Mouse (Mus musculus) adrenal gland, postnatal 4 days (tissue): Measurements from ENCODE around the gene Zfp637. TPM values are rescaled to one million over a fixed set of nuclear protein-coding genes. Genes with fewer than 3 reads are reported as not detected.
"Not testable (repeated sequence)": the region's sequence is repeated elsewhere in the genome, so short reads cannot be mapped to it uniquely, and the experiment has no call there.

Experiments
- DNase-seq, 2 experiments: peaks; one replicate each; pipeline ENCODE4 v3.0.0; 2021 to 2022; ENCODE audit warnings: low spot score in 2 of 2, mixed read lengths in 2 of 2
- total RNA-seq, 2 experiments: library from RNA; stranded (reverse); gene quantifications; 2 replicates each; pipeline ENCODE4 v1.2.3; 2021

Gene Zfp637
- total RNA-seq, 2 experiments from 2014 or later: 38.9 to 42.3 TPM

DNA sequence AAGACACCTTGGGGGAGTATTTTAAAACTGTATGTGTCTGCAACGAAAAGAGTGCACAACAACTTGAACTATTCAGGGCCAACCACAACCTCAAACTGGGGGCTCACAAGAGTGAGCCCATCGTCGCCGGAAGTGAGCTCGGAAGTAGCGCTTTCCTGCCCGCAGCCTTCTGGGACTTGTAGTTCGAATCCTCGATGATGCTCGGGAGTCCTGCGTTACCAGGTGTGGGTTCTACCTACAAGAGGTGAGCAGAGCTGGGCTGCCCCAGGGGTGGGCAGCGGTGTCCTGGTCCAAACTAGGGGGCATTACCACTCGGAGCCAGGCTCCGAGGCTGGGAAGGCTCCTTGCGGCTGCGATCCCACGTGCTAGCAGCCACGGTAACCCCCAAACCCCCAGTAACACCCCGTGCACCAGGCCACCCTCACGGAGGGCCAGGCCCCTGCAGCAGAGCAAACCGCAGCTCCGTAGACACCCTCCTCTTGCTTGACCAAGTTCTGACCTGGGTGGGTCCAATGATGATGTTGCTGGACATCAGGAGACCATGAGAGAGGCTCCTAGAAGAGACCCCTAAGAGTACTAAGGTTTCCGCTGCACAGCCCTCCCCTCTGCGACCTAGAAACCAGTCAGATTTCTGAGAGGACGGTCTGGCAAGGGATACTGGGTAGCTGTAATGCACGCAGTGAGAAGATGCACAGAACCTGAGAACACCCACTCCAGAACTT is 22.1 kb downstream of the Zfp637 start:
- DNase-seq: no peak

DNA sequence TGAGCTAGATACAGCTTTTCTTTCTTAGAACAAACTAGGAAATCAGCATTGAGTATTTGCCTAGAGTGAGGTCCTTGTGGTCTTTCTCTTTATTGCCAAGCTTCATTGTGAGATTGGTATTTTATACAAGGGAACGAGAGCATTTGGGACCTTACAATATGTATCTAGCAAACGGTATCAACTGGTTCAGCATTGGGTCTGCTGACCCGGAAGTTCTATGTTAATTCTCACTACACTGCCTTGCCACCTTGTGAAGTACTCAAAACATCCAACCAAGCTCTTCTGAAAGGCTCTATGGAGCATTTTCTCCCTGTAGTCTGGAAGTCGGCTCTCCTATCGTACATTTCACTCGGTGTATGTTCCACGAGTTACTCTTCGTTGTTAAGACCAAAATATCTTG is 22.8 kb downstream of the Zfp637 start:
- DNase-seq: no peak

DNA sequence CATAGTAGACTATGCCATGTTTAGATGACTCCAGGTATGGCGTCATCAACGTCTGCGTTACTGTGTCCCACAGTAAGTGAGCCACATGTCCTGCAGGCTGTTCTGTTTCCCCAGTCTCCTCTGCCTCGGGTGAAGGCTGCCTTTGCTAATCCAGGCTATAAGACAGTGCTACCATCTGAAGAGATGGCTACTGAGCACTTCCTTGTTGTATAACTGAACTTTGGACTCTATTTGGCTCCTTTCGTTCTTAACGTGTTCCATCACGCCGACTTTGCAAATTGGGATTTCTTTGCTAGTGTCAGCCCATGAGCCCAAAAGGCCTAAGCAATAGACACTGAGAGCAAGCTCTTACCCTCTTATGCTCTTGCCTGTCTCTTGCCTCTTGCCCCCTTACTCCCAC is 27.2 kb downstream of the Zfp637 start:
- no peak for DNase-seq

DNA sequence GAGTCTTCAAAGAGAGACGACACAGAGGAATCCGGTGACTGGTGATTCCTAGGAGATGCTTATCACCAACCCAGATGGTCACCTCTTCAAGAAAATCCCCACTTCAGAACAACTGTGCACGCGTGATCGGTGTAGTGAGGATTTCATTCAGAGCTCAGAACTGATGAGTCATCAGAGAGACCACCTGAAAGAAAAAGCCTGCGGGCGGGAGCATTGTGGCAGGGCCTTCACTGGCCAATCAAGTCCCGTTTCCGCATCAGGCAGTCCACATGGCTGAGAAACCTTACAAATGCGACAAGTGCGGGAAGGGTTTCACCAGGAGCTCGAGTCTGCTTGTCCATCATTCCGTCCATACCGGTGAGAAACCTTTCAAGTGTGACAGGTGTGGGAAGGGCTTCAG is 30.1 kb downstream of the Zfp637 start:
- no peak for DNase-seq

DNA sequence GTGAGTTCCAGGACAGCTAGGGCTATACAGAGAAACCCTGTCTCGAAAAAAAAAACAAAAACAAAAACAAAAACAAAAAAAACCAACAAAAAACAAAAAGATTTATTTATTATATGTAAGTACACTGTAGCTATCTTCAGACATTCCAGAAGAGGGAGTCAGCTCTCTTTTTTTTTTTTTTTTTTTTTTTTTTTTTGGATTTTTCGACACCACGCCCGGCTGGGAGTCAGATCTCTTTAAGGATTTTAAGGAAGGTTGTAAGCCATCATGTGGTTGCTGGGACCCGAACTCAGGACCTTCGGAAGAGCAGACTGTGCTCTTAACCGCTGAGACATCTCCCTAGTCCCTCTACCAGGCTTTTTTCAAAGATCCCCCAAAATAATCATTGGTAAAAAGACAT is 32.5 kb downstream of the Zfp637 start:
- DNase-seq: not testable (repeated sequence)

DNA sequence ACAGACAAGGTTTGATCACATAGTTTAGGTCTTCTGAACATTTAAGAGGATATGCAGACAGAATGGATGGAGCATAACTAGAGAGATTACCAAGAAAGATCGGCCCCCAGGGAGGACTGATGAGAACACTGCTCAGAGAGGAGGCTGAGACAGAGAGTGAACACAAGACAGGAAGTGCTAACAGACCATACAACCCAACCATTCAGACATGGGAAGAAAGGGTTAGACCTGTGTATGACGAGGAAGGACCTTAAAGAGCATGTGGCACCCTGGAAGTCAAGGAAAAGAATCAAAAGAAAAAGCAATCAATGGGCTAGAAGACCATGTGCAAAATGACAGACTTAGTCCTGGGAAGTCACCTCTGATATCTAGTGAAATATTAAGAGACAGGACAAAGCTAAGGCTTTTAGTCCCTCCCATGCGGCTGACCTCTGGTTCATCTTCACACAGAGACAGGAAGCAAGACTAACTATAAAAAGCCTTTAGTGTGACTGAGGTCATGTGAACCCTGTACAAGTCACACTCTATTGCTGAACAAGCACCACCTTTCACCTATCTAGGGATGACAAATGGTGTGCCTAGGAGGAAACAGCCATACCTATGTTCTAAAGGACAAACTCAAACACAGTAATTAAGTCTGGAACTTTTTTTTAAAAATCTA is 33.8 kb downstream of the Zfp637 start:
- DNase-seq: no peak

DNA sequence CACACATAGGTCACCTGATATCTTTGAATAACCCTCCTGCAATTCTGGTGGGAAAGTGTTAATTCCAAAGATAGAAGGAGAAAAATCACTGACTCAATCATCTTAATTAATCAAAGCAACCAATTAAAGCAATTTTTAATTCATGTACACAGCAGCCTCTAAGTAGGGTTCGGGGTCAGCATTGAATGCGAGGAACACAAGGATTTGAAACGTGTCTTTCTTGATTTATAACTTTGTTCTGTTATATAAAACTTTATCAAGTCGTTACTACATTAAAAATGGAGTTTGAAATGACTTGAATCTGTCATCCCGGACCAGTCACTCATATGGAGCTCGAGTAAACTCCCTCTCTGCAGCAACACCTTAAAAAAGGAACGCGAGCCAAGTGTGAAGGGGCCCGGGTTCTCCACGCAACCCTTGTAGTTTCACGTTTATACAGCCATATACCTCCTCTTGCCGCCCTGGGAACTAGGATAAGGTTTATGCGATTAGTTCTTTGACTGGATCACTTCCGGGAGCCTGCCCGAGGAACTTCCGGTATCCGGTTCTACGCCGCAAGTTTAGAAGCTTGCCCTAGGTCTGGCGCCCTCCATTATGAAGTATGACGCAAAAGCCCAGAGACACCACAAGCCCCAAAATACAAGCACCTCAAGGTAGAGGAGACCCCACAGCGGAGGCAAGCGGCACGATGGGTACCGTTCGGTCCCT is 37.9 kb downstream of the Zfp637 start:
- no peak for DNase-seq

DNA sequence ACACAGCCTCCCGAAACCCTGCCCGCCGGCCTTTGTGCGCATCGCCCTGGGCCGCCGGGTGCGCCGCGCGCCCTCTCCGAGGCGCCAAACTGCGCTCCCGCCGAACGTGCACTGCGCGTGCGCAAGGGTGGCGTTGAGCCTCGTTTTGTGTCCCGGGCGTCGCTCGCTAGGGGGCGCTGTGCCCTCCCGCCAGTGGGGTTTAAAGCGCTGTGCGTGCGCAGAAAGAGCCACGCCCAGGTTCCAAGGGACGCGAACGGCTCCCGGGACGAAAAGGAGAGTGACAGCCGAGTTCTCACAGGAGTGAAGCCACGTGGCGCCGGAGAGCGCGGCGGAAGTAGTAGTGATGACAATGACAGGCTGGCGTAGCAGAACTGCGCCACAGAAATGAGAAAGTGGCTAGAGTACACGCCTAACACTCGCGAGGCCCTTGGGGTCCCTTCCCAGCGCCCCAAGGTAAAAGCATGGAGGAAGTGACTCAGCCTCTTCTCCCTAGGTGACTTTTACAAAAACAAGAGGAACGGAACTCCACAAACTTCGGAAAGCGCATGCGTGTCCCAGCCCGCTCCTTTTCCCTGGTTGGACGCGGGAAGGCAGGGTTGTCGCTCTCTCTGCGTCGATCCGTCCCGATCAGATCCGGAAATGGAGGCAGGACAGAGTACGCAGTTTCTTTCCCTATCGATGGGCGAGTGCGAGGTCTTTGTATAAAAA is 38.6 kb downstream of the Zfp637 start:
- DNase-seq: peak; percentile 100

DNA sequence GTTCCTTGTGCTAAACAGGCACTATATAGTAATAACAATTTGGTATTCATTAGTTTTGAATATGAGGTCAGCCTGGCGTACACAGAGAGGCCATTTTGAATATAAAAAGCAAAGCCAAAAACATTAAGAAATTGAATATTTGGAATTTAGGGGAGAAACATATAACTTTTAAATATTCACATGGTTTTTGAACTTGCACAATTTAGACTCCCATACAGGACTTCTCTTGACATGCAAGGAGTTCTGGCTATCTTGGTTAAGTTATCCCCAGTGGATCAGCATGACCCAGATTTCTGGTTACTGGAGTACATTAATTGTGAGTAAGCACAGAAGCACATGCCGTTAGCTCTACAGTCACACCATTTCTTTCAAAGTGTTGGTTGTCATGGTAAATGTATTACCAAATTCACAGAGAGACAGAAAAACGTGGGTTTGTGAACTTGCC is 39.4 kb downstream of the Zfp637 start:
- no peak for DNase-seq

DNA sequence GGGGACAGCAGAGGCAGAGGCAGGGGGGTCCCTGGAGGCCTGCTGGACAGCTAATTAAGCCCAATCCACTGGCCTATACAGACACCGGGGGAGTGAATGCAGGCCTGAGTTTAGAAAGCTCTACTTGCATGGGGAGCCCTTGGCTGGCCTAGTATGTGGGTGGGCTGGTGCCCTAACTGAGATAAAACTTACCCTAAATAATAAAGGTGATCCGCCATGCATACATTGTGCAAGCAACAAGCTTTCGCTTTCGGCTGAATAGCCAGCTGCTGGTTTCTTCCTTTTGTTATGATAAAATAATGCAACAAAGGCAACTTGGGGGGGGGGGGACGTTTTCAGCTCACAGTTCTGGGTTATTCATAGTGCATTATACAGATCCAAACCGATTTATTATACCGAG is 40.2 kb downstream of the Zfp637 start:
- DNase-seq: no peak

DNA sequence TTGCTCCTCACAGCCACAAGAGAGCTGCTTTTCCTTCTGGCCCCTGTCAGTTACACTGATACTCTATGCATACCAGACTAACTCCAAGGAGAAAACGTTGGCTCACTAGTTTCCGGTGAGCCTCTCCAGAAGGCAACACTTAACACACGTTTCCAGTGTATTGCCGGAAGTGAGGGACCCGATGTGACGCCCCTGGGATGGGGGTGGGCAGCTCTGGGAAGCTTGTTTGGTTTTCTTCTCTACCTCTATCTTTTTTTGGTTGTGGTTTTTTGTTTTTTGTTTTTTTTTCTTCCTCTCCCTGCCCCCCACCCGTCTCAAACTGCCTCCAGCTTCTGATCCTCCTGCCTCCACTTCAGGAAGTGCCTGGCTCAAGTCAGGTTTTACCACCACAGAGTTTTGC is 41.0 kb downstream of the Zfp637 start:
- no peak for DNase-seq

DNA sequence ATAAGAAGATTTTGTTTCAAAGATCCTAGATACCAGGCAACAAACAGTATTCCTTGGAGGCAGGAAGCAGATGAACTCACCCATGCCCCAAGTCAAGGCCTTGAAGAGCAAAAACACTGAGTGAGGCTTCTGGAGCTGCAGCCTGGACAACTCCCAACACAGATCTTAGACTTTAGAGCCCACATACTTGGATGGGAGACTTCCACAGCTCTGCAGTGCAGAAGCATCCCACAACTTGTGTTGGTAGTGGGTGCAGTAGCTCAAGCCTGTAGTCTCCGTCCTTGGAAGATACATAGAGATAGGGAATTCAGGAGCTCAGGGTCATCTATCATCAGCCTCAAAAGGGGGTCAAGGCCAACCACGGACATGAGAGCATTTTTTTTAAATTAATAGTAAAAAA is 45.0 kb downstream of the Zfp637 start:
- DNase-seq: no peak

DNA sequence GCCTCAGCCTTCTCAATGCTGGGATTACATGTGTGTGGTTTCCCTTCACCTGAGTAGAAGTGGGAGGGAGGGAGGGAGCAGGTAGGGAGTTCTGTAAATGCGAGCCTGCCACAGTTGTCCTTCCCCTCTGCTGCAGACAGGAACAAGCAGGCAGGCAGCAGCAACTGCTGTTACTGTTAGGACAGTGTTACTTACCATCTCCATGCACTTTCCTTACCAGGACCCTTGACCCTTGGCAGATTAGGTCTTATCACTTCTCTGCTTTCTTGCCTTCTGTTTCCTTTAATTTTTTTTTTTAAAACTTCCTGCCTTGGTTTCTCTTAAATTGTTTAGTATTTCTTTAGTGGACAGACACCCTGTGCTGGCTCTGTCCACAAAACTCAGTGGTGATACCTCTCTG is 47.1 kb downstream of the Zfp637 start:
- no peak for DNase-seq

DNA sequence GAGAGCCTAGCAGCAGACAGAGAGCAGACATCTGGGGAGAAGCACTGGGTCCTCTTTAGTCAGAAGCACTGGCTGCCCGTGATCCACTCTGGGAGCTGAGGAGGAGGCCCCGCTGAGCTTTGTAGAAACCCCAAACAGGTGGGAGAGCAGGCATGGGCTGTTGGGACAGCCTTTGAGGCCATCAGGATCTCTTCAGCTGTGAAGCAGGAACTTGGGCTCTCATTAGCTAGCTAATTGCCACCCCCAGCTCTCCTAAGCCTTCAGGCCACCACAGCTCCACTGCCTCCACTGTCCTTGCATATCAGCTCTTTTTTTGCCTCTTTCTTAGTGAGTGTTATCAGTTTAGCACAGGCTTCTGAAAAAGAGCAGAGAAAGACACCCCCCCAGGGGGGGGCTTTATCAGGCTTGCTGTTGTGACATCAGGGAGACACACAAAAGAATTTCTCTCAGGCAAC is 47.7 kb downstream of the Zfp637 start:
- DNase-seq: no peak

DNA sequence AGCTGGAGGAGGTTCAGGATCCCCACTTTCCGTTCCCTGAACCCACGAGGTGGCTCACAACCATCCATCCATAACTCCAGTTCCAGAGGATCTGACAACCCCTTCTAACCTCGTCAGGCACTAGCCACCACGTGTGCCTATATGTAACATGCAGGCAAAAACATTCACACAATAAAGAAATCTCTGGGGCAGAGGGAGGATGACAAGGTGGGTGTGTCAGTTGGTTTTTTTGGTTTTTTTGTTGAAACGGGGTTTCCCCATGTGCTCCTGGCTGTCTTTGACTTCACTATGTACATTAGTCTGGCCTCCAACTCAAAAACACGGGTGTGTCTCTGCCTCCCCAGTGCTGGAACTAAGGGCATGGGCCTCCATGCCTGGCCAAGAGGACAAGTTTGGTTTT is 49.3 kb downstream of the Zfp637 start:
- no peak for DNase-seq

DNA sequence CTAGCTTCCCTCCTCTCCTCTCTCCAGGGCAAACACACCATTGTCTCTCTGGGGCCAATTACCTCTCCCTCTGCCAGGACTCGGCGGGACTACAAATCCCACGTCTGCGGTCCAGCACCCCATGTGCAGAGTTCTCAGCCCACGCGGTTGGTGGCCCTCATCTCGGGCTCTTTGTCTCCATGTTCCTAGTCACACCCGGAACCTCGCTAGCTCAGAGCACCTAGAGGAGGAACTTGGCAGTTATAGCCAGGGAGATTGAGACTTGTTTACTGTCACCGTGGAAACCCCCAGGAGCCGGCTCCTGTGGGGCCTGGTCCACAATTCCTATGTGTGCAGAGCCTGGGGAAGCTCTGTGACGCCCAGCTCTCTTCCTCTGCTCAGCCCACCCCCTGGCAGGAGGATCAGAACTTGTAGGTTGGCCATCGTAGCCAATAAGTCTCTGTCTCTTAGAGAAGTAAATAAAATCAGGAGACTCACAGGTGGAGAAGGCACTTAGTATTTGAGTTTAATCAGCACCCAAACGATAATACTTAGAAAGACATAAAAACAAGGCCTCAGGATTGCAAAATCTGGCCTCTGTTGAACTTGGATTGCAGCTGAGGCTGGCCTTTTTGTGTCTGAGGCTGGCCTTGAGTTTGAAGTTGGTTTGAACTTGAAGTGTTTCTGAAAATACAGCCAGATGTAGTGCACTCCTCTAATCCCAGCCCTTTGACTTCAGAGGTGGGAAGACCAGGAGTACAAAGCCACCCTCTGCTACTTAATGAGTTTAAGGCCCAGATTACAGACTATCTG is 50.6 kb downstream of the Zfp637 start:
- DNase-seq: no peak

DNA sequence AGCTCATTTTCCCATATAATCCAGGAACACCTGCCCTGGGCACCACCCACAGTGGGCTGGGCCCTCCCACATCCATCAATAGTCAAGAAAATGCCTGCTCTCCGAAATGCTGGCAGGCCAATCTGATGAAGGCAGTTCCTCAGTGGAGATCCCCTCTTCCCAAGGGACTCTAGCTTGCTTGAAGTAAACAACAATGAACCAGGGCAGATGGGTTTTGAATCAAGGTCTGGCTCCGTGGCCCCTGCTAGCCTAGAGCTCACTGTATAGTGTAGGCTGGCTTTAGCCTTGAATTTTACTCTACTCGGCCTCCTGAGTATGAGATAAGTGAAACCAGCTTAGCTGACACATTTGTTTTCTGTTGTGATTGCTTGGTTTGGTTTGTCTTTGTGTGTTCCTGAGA is 51.4 kb downstream of the Zfp637 start:
- no peak for DNase-seq

DNA sequence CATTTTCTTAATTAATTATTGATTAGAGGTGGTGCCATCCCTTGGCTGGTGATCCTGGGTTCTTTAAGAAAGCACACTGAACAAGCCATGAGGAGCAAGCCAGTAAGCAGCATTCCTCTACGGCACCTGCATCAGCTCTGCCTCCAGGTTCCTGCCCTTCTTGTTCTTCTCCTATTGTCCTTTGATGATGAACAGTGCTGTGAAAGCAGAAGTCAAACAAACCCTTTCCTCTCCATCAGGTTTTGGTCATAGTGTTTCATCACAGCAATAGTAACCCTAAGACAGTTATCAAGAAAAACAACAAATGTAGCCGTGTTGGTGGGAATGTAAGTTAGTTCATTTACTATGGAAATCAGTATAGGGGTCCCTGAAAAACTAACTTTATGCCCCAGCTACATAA is 52.5 kb downstream of the Zfp637 start:
- DNase-seq: no peak
